Mouse (Mus musculus) ovary, postnatal 14 days (tissue): Measurements from ENCODE around the gene Acss1.

ENCODE experiments used
- DNase-seq: peaks from one replicate; pipeline ENCODE4 v3.0.0; 2022; ENCODE audit warnings: low spot score

Gene Acss1

GRCm38 (mm10) chr2:150665534-150666451, 2.5 kb downstream of the Acss1 start:
- DNase-seq = no peak

DNA sequence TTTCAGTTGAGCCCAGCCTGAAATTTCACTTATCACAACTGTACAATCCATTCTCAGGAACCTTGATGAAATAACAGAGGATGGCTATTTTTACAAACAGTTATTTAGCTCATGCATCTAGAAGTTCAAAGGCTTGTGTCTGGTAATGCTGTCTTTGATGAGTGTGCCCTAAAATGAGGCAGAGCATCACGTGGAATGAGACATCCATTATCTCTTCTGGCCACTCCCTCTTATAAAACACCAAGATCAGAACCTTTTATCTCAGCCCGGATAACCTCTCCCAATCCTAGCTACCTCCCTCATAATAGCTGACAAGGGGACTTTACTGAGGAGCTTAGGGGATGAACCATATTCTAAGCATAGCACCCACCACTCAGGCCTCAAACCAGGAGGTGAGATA, 3.3 kb downstream of the Acss1 start:
- no peak for DNase-seq

DNA sequence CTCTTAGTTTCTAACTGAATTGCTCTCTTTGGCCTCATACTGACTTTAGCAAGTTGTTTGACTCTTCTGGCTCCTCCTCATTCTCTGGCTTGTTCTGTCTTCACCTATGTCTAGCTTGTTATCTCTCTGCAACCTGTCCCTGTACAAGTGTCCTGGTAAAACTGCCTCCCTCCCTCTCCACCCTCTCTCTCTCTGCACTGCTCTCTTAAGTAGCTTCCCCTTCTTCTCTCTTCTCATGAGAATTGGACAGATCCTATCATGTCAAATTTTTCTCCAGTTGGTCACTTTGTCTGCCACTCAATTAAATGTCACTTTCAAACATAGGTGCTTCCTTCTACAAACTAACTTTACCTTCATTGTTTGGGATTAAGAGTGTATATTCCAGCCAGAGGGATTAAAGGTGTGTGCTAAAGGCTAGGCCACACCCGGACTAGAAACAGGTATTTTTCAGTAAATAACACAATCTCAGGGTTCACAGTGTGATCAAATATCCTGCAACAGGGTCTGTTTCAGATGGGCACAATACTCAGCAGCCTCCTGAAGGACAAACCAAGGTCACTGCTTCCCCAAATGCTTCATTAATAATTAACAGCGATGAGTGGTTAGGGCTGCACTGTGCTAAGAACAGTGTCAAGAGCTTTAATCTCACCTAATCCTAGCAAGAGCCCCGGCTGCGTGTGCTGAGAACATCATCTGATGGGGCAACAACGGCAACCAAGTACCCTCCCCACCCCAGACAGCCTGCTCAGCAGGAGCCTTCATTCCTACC, 4.0 kb downstream of the Acss1 start:
- DNase-seq = no peak

GRCm38 (mm10) chr2:150663255-150663654, 5.0 kb downstream of the Acss1 start:
- no peak for DNase-seq

DNA sequence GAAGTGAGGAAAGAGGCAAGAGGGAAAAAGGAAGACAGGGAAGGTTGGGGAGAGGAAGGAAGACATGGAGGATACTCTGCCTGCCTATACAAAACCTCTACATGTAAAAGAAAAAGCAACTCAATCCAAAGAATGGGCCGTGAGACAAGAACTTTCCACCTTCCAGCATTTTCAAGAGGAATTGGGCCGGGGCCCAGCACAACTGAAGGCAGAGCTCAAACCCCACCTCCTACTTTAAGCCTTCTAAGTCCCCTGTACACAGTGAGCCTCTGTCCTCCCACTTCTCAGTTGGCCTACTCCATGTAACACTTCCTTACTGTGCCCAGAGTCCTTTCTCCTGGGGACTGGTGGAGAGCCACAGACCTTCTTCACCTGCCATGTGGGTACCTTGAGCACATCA, 6.3 kb downstream of the Acss1 start:
- no peak for DNase-seq

- DNase-seq = no peak
These were observed 7.4 kb downstream of the Acss1 start for GRCm38 (mm10) chr2:150660668-150661451.

DNA sequence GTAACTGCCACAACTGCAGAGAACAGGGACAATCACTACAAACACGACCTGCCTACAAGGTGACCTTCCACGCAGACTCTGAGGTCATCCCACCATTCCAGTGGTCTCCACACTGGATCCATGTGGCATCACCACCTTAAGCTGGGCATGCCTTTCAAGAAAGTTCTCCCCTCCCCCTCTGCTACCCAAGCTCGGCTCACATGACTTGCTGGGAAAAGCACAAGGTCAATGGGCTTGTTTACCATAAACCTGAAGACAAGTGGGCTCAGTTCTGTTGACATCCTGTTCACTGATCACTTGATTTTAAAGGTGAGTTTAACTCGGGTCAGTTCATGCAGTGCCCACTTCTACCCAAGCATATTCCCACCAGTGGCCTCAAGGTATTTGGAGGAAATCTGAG, 8.3 kb downstream of the Acss1 start:
- no peak for DNase-seq

- no peak for DNase-seq
These were observed 11.1 kb downstream of the Acss1 start for GRCm38 (mm10) chr2:150656975-150657768.

- DNase-seq = no peak
These were observed 12.2 kb downstream of the Acss1 start for GRCm38 (mm10) chr2:150656112-150656511.

DNA sequence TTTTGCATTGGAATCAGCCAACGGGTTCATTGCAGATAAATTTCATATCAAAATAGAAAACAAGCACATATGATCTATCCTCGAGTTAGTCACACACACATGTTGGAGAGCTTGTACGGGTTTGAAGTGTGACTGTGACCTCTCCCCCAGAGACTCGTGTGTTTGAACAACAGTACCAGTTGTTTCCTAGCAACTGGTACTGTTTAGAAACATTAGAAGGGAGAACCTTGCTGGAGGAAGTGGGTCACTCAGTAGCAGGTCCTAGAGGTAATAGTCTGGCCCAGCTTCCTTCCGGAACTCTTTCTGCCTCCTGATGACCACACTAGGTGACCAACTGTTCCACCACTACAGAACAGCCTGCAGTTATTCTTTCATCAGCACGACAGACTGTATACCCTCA, 13.0 kb downstream of the Acss1 start:
- DNase-seq = no peak

DNA sequence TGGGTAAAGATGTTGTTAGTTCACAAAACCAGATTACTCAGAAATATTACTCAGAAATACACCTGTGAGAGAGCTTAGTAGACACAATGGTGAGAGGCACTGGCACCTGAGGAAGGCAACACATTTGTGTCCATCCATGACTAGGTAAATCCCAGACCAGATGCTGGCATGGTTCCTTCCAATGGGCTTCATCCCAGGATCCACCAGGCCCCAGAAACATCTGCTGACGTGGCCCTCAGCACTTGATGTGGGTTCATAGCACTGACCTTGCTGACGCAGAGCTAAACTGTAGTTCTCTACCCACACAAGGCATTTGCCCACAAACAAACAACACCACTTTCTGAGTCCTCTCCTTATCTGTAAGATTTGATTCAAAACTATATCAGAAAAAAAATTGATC, 13.5 kb downstream of the Acss1 start:
- no peak for DNase-seq

- no peak for DNase-seq
These were observed 16.9 kb downstream of the Acss1 start for GRCm38 (mm10) chr2:150651366-150651765.

- DNase-seq = no peak
These were observed 17.7 kb downstream of the Acss1 start for GRCm38 (mm10) chr2:150650511-150651074.

DNA sequence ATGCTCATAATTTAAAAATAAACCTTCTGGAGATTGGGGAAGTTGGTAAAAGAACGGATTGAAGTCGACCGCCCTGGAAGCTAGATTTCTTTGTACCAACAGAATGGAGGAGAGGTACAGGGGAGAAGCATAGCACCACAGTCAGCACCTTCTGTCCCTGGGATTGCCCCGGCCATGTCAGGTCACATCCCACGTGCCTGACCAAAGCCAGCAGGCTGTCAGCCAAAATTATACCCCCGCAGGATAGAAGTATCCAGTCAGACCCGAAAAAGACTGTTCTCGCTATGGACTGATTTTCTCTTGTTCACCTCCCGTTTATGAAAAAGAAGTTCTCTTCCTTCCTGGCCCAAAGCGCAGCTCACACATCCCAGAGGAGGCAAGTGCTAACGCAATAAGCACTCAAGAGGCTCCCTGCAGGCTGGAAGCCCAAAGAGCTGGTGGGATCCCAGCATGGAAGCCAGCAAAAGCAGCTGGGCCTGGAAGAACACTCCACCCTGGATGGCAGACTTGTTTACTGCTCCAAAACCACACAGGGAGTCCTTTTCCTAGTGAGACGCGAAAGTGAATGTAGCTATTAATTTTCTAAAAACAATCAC, 19.9 kb downstream of the Acss1 start:
- no peak for DNase-seq

GRCm38 (mm10) chr2:150647681-150648299, 20.5 kb downstream of the Acss1 start:
- no peak for DNase-seq

DNA sequence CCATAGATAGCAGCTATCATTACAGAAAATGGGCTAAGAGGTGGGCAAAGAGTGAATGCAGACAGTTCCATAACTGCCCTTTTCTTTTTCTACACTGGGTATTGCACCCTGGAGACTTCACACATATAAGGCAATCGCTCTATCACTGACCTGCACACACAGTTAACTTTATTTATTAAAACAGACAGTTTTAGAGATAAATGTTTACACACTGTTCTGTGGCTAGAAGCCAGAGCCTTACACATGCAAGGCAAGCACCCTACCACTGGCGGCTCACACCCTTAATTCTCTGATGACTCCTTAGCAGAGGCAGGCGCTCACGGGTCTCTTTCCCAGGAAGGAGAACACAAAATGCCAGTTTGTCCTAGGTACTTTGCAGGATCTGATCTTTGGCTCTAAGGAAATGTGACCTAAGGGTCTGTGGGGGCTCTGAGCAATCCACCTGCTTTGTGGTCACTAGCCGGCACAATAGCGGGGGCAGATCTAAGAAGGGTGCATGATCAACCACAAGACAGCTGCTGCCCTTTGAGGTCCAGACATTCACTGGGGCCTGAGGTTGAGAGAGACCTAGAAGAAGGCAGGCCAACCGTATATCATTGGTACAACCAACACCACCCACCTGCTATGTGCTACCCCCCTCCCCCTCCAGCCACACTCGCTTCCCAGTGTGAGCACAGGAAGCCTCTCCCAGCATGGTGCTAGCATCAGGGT, 21.7 kb downstream of the Acss1 start:
- DNase-seq = no peak

GRCm38 (mm10) chr2:150645225-150645624, 23.1 kb downstream of the Acss1 start:
- DNase-seq = no peak

GRCm38 (mm10) chr2:150643726-150644415, 24.4 kb downstream of the Acss1 start:
- DNase-seq = no peak

DNA sequence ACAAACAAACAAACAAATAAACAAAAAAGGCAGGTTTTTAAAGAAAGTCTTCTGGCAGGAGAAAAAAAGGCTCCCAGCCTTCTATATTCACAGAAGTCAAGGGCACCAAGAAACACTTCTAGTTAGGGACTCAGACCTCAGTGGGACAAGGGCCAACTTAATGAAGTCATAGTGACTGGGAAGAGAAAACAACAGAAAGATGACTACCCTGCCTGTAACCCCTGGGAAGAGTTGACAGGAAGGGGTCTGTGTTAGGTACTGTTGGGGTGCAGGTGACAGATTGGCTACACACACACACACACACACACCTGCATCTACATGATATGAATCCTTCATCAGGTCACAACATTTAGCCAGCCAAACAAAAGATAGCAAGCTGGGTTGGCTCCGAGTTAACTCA, 25.1 kb downstream of the Acss1 start:
- DNase-seq = no peak
